21 mouse cellular contexts compared by ENCODE assay signal in genomic region chr9:9144301-9145121, GRCm38 (mm10).
DNase-seq lines count a peak whose midpoint lies in the region; ATAC-seq lines count a peak whose summit lies in the region.
"Had no signal": no experiment of that assay in that cellular context is flagged by ENCODE, and none has a peak within 500 bp of the region (broad histone marks: within the 10 kb centered on the region; RNA-seq: fewer than 3 reads in every experiment).

No protein-coding gene starts in this region.

- no peaks in the 10 kb centered on the region for H3K9me3 ChIP-seq in embryonic facial prominence, embryonic 13.5 days
- no peaks in the 10 kb centered on the region for H3K9me3 ChIP-seq in embryonic facial prominence, embryonic 10.5 days
- H3K9me3 ChIP-seq: hindbrain, embryonic 15.5 days; neural tube, embryonic 15.5 days had no signal

- no peaks in the 10 kb centered on the region for H3K36me3 ChIP-seq in embryonic facial prominence, embryonic 13.5 days
- no peaks in the 10 kb centered on the region for H3K36me3 ChIP-seq in embryonic facial prominence, embryonic 10.5 days (replicated peaks)
- H3K36me3 ChIP-seq: hindbrain, embryonic 15.5 days; neural tube, embryonic 15.5 days had no signal

- no peak overlapping the region for H3K4me3 ChIP-seq in embryonic facial prominence, embryonic 13.5 days
- H3K4me3 ChIP-seq in embryonic facial prominence, embryonic 10.5 days = no peak overlapping the region
- H3K4me3 ChIP-seq: hindbrain, embryonic 15.5 days; neural tube, embryonic 15.5 days had no signal

- ATAC-seq in embryonic facial prominence, embryonic 13.5 days (ENCODE audit: insufficient number of reproducible peaks, insufficient read depth, low FRiP score, low TSS enrichment, low read depth) = no peak
- ATAC-seq: intestine, postnatal 0 days had no signal

- H3K9ac ChIP-seq in embryonic facial prominence, embryonic 13.5 days = no peak overlapping the region
- H3K9ac ChIP-seq: hindbrain, embryonic 15.5 days; neural tube, embryonic 15.5 days had no signal

- peak overlapping the region; percentile 17; the same call in 1 of the 2 replicates for H3K27ac ChIP-seq in embryonic facial prominence, embryonic 13.5 days
- no peak overlapping the region for H3K27ac ChIP-seq in embryonic facial prominence, embryonic 10.5 days (replicated peaks)
- H3K27ac ChIP-seq: hindbrain, embryonic 15.5 days; neural tube, embryonic 15.5 days had no signal

- no peak overlapping the region for H3K4me2 ChIP-seq in embryonic facial prominence, embryonic 13.5 days
- H3K4me2 ChIP-seq: heart, embryonic 11.5 days; hindbrain, embryonic 15.5 days; midbrain, embryonic 11.5 days; neural tube, embryonic 15.5 days had no signal

- H3K27me3 ChIP-seq in embryonic facial prominence, embryonic 13.5 days = no peaks in the 10 kb centered on the region
- H3K27me3 ChIP-seq in embryonic facial prominence, embryonic 10.5 days (replicated peaks; ENCODE audit: low read depth, poor library complexity, severe bottlenecking) = no peaks in the 10 kb centered on the region
- H3K27me3 ChIP-seq: hindbrain, embryonic 15.5 days; neural tube, embryonic 15.5 days had no signal

- H3K4me1 ChIP-seq in embryonic facial prominence, embryonic 13.5 days = peaks cover 40% of the 10 kb centered on the region
- H3K4me1 ChIP-seq in embryonic facial prominence, embryonic 10.5 days = peaks cover 32% of the 10 kb centered on the region
- H3K4me1 ChIP-seq: hindbrain, embryonic 15.5 days; neural tube, embryonic 15.5 days had no signal

- 81% methylated on average over 7 of the region's 7 CpGs for WGBS in embryonic facial prominence, embryonic 13.5 days
- WGBS in embryonic facial prominence, embryonic 10.5 days = 93% methylated on average over 7 of the region's 7 CpGs

- DNase-seq in embryonic facial prominence, embryonic 10.5 days (ENCODE audit: low spot score) = no peak
- peak; percentile 12 for DNase-seq in Muller cell, postnatal 12 days (ENCODE audit: inconsistent ontology term)
- peak; percentile 48 for DNase-seq in kidney, adult 18-20 months
- peak; percentile 66 for DNase-seq in kidney, postnatal 14 days
- DNase-seq in heart, postnatal 4 days = no peak
- no peak for DNase-seq in heart, adult 18-20 months
- no peak for DNase-seq in spleen, postnatal 4 days (ENCODE audit: low spot score in 2 of 2)
- DNase-seq: cerebellum, adult 11 months; cerebellum, postnatal 25 days; gastrocnemius, postnatal 36 days; heart, postnatal 14 days; liver; lung, adult 2 months; lung, postnatal 4 days; thymus, adult 18-20 months had no signal

Comparison
In these comparisons a context has a peak if more than half of its experiments do, and no peak if none do; other contexts are left out.
1. DNase-seq: peak in Muller cell, postnatal 12 days (single experiment), kidney, adult 18-20 months (single experiment) and kidney, postnatal 14 days (single experiment); none in embryonic facial prominence, embryonic 10.5 days (single experiment), heart, postnatal 4 days (single experiment), heart, adult 18-20 months (0 of 2) and spleen, postnatal 4 days (0 of 2).